Mouse (Mus musculus) midbrain, embryonic 10.5 days (tissue): ENCODE results near the gene Wfdc13. TPM values are rescaled to one million over a fixed set of nuclear protein-coding genes. Genes with fewer than 3 reads are reported as not detected.
A peak's percentile ranks its signal among the peaks of the same experiment; 100 is the strongest.
"Not testable (repeated sequence)": the region's sequence is repeated elsewhere in the genome, so short reads cannot be mapped to it uniquely, and the experiment has no call there.

Source experiments
- DNase-seq: peaks from one replicate; pipeline ENCODE4 v3.0.0-alpha.2; 2017; ENCODE audit warnings: low spot score
- H3K27ac ChIP-seq: fragments of 300-500 bp; sonication (generic); replicated peaks from 2 replicates; pipeline ENCODE4 v1.5.1; 2016; ENCODE audit warnings: mild to moderate bottlenecking
- H3K27me3 ChIP-seq: fragments of 300-500 bp; sonication (generic); 2 replicates; pipeline ENCODE4 v1.6.1; 2016; ENCODE audit warnings: low read depth, mild to moderate bottlenecking; ENCODE audit not compliant: poor library complexity, severe bottlenecking
- H3K36me3 ChIP-seq: fragments of 300-500 bp; sonication (generic); 2 replicates; pipeline ENCODE4 v1.6.1; 2016; ENCODE audit warnings: mild to moderate bottlenecking, moderate library complexity
- H3K4me1 ChIP-seq: fragments of 300-500 bp; sonication (generic); 2 replicates; pipeline ENCODE4 v1.6.1; 2016
- H3K4me3 ChIP-seq: fragments of 300-500 bp; sonication (generic); 2 replicates; pipeline ENCODE4 v1.5.1; 2016; ENCODE audit warnings: mild to moderate bottlenecking, moderate library complexity
- H3K9me3 ChIP-seq: fragments of 300-500 bp; sonication (generic); replicated peaks from 2 replicates; pipeline ENCODE4 v1.6.1; 2016; ENCODE audit warnings: mild to moderate bottlenecking
- WGBS: fragments of 180-500 bp; shearing (Covaris S2); methylation state at CpG from one replicate; pipeline ENCODE4 v1.1.7; 2016; 5-methylcytosine and 5-hydroxymethylcytosine counted together
- polyA plus RNA-seq: library from polyadenylated mRNA; unstranded; fragments of >200 nt; fragmentation: Nextera tagmentation; extraction: Ambion mirVana; gene quantifications from 2 replicates; pipeline ENCODE4 v1.2.1, GENCODE M21; 2016

Gene Wfdc13
- polyA plus RNA-seq, 1 experiment from 2014 or later: not detected

- no peak overlapping the region for H3K27ac ChIP-seq
- no peak for DNase-seq
- H3K36me3 ChIP-seq: no peaks in the 10 kb centered on the region
- H3K4me3 ChIP-seq: no peak overlapping the region
- WGBS: 87% methylated on average over 16 of the region's 16 CpGs
- peaks cover 11% of the 10 kb centered on the region for H3K4me1 ChIP-seq
- H3K27me3 ChIP-seq: no peaks in the 10 kb centered on the region
- H3K9me3 ChIP-seq: no peaks in the 10 kb centered on the region
Measured at GRCm38 (mm10) chr2:164676916-164677685, 7.8 kb upstream of the Wfdc13 start.

- H3K4me1 ChIP-seq: peaks cover 11% of the 10 kb centered on the region
- peak overlapping the region; percentile 59; the same call in 1 of the 2 replicates for H3K27ac ChIP-seq
- no peaks in the 10 kb centered on the region for H3K27me3 ChIP-seq
- H3K9me3 ChIP-seq: no peaks in the 10 kb centered on the region
- H3K36me3 ChIP-seq: no peaks in the 10 kb centered on the region
- H3K4me3 ChIP-seq: peak overlapping the region; percentile 43
- WGBS: 24% methylated on average over 19 of the region's 19 CpGs
- DNase-seq: peak; percentile 82
Measured at GRCm38 (mm10) chr2:164678848-164679625, 5.9 kb upstream of the Wfdc13 start.

- Histone ChIP-seq H3K27me3 (no peaks in the 10 kb centered on the region), H3K36me3 (no peaks in the 10 kb centered on the region), H3K4me1 (peaks cover 11% of the 10 kb centered on the region), H3K4me3 (no peak overlapping the region), H3K27ac (no peak overlapping the region), H3K9me3 (no peaks in the 10 kb centered on the region)
- 60% methylated on average over 3 of the region's 3 CpGs for WGBS
- DNase-seq: no peak
Measured at GRCm38 (mm10) chr2:164679906-164680305, 5.0 kb upstream of the Wfdc13 start.

- H3K4me1 ChIP-seq: no peaks in the 10 kb centered on the region
- no peaks in the 10 kb centered on the region for H3K27me3 ChIP-seq
- no peak within 1 kb of the TSS for H3K4me3 ChIP-seq
- H3K36me3 ChIP-seq: no peaks in the 10 kb centered on the region
- no peaks in the 10 kb centered on the region for H3K9me3 ChIP-seq
- H3K27ac ChIP-seq: no peak within 1 kb of the TSS
- WGBS: 86% methylated on average over 4 of the region's 4 CpGs
- no peak for DNase-seq
Measured at GRCm38 (mm10) chr2:164698201-164698600, 13.3 kb downstream of the Wfdc13 start, which contains the start of gene Spint4. Gene Spint4, plus strand, starts transcription at chr2:164698501.

- Histone ChIP-seq H3K9me3 (no peaks in the 10 kb centered on the region), H3K4me1 (no peaks in the 10 kb centered on the region), H3K27me3 (no peaks in the 10 kb centered on the region), H3K27ac (no peak overlapping the region), H3K4me3 (no peak overlapping the region), H3K36me3 (no peaks in the 10 kb centered on the region)
- no peak for DNase-seq
- 83% methylated on average over 5 of the region's 5 CpGs for WGBS
Measured at GRCm38 (mm10) chr2:164700959-164701358, 16.1 kb downstream of the Wfdc13 start.

GRCm38 (mm10) chr2:164701761-164702160 lies 16.9 kb downstream of the Wfdc13 start:
- H3K4me3 ChIP-seq: no peak overlapping the region
- no peaks in the 10 kb centered on the region for H3K4me1 ChIP-seq
- no peak for DNase-seq
- no peak overlapping the region for H3K27ac ChIP-seq
- 91% methylated on average over 5 of the region's 5 CpGs for WGBS
- H3K36me3 ChIP-seq: no peaks in the 10 kb centered on the region
- H3K9me3 ChIP-seq: no peaks in the 10 kb centered on the region
- no peaks in the 10 kb centered on the region for H3K27me3 ChIP-seq

GRCm38 (mm10) chr2:164704235-164704634 lies 19.3 kb downstream of the Wfdc13 start:
- Histone ChIP-seq H3K27ac (no peak overlapping the region), H3K4me1 (no peaks in the 10 kb centered on the region), H3K36me3 (no peaks in the 10 kb centered on the region), H3K9me3 (no peaks in the 10 kb centered on the region), H3K4me3 (no peak overlapping the region), H3K27me3 (no peaks in the 10 kb centered on the region)
- WGBS: 85% methylated on average over 5 of the region's 5 CpGs
- DNase-seq: no peak

- WGBS: 88% methylated on average over 6 of the region's 6 CpGs
Measured at GRCm38 (mm10) chr2:164705328-164705727, 20.4 kb downstream of the Wfdc13 start.

GRCm38 (mm10) chr2:164705991-164706390 lies 21.1 kb downstream of the Wfdc13 start:
- WGBS: 90% methylated on average over 14 of the region's 14 CpGs
- DNase-seq: no peak
- Histone ChIP-seq H3K9me3 (no peaks in the 10 kb centered on the region), H3K4me3 (no peak overlapping the region), H3K27ac (no peak overlapping the region), H3K4me1 (no peaks in the 10 kb centered on the region), H3K36me3 (no peaks in the 10 kb centered on the region), H3K27me3 (no peaks in the 10 kb centered on the region)

More at GRCm38 (mm10) chr2:164705328-164705727, 20.4 kb downstream of the Wfdc13 start:
- DNase-seq: no peak
- no peaks in the 10 kb centered on the region for H3K36me3 ChIP-seq
- H3K4me3 ChIP-seq: no peak overlapping the region
- H3K27me3 ChIP-seq: no peaks in the 10 kb centered on the region
- no peak overlapping the region for H3K27ac ChIP-seq
- H3K9me3 ChIP-seq: no peaks in the 10 kb centered on the region
- no peaks in the 10 kb centered on the region for H3K4me1 ChIP-seq

GRCm38 (mm10) chr2:164715005-164715404 lies 30.1 kb downstream of the Wfdc13 start, which contains the start of gene Spint5:
Gene Spint5, plus strand, starts transcription at chr2:164715305.
- Histone ChIP-seq H3K27ac (no peak within 1 kb of the TSS), H3K9me3 (no peaks in the 10 kb centered on the region), H3K4me3 (no peak within 1 kb of the TSS), H3K4me1 (no peaks in the 10 kb centered on the region), H3K27me3 (no peaks in the 10 kb centered on the region), H3K36me3 (no peaks in the 10 kb centered on the region)
- no peak for DNase-seq
- 84% methylated on average over 6 of the region's 6 CpGs for WGBS

- not testable (repeated sequence) for DNase-seq, H3K36me3 ChIP-seq, H3K27ac ChIP-seq, H3K27me3 ChIP-seq, H3K9me3 ChIP-seq, H3K4me3 ChIP-seq, H3K4me1 ChIP-seq
- WGBS: 91% methylated on average over 23 of the region's 23 CpGs
Measured at GRCm38 (mm10) chr2:164716194-164716786, 31.4 kb downstream of the Wfdc13 start.

- Histone ChIP-seq H3K27me3 (no peaks in the 10 kb centered on the region), H3K4me1 (no peaks in the 10 kb centered on the region), H3K4me3 (no peak overlapping the region), H3K36me3 (no peaks in the 10 kb centered on the region), H3K9me3 (no peaks in the 10 kb centered on the region), H3K27ac (no peak overlapping the region)
- DNase-seq: no peak
- WGBS: 68% methylated on average over 4 of the region's 4 CpGs
Measured at GRCm38 (mm10) chr2:164723276-164723675, 38.4 kb downstream of the Wfdc13 start.
